Mouse (Mus musculus) intestine, postnatal 0 days (tissue): ENCODE results near the gene Dis3l2. TPM values are rescaled to one million over a fixed set of nuclear protein-coding genes. Genes with fewer than 3 reads are reported as not detected.

Source experiments
- ATAC-seq: fragments of 200-750 bp; cut with Nextera tagmentation; 2 replicates; pipeline ENCODE4 v1.8.0; 2017; ENCODE audit warnings: mild to moderate bottlenecking, moderate TSS enrichment, moderate library complexity
- H3K27ac ChIP-seq: fragments of 300-500 bp; sonication (generic); 2 replicates; pipeline ENCODE4 v1.5.1; 2014; ENCODE audit warnings: mild to moderate bottlenecking, low read depth, low read length, moderate library complexity
- H3K27me3 ChIP-seq: fragments of 300-500 bp; sonication (generic); replicated peaks from 2 replicates; pipeline ENCODE4 v1.6.1; 2014; ENCODE audit warnings: low read length, mixed read lengths; ENCODE audit not compliant: control insufficient read depth, insufficient read depth
- H3K36me3 ChIP-seq: fragments of 300-500 bp; sonication (generic); 2 replicates; pipeline ENCODE4 v1.6.1; 2014; ENCODE audit warnings: mild to moderate bottlenecking, moderate library complexity; ENCODE audit not compliant: control insufficient read depth, insufficient read depth
- H3K4me1 ChIP-seq: fragments of 300-500 bp; sonication (generic); replicated peaks from 2 replicates; pipeline ENCODE4 v1.6.1; 2014; ENCODE audit warnings: antibody characterized with exemption, low read length, mixed read lengths; ENCODE audit not compliant: control insufficient read depth, insufficient read depth
- H3K4me2 ChIP-seq: fragments of 300-500 bp; sonication (generic); replicated peaks from 2 replicates; pipeline ENCODE4 v1.6.1; 2014; ENCODE audit warnings: low read depth, mild to moderate bottlenecking, moderate library complexity
- H3K4me3 ChIP-seq: fragments of 300-500 bp; sonication (generic); 2 replicates; pipeline ENCODE4 v1.5.1; 2014; ENCODE audit warnings: low read depth, low read length
- H3K9ac ChIP-seq: fragments of 300-500 bp; sonication (generic); 2 replicates; pipeline ENCODE4 v1.6.1; 2014; ENCODE audit warnings: mild to moderate bottlenecking, low read depth, low read length
- H3K9me3 ChIP-seq: fragments of 300-500 bp; sonication (generic); 2 replicates; pipeline ENCODE4 v1.6.1; 2016; ENCODE audit warnings: mixed run types; ENCODE audit not compliant: control insufficient read depth
- CTCF ChIP-seq: sonication (generic); IDR thresholded peaks from 2 replicates; pipeline ENCODE4 v1.5.1; 2016; ENCODE audit warnings: low read depth, mild to moderate bottlenecking, control low read depth, antibody characterized with exemption, moderate library complexity
- WGBS: fragments of 180-500 bp; shearing (Covaris S2); extraction: QIAGEN DNeasy Blood & Tissue Kit; methylation state at CpG from one replicate; pipeline ENCODE4 v1.1.7; 2014; 5-methylcytosine and 5-hydroxymethylcytosine counted together
- polyA plus RNA-seq: library from polyadenylated mRNA; unstranded; fragments of >200 nt; fragmentation: Nextera tagmentation; extraction: Ambion mirVana; gene quantifications from 2 replicates; pipeline ENCODE4 v1.2.1, GENCODE M21; 2015

Dis3l2 gene
- polyA plus RNA-seq, 1 experiment from 2014 or later, result 11.7 TPM

GRCm38 (mm10) chr1:87020714-87021113 is 317.1 kb downstream of the Dis3l2 start:
- 0 out of 2 replicates have a peak, but pooled peaks have one; percentile 2 for TF ChIP-seq CTCF
- H3K9me3 ChIP-seq, result no peaks in the 10 kb centered on the region
- no peaks in the 10 kb centered on the region for H3K4me1 ChIP-seq
- H3K9ac ChIP-seq, result no peak overlapping the region
- no peak overlapping the region for H3K4me2 ChIP-seq
- peaks cover 8% of the 10 kb centered on the region; the same call in 1 of the 2 replicates for H3K36me3 ChIP-seq
- 87% methylated on average over 5 of the region's 5 CpGs for WGBS
- no peak overlapping the region for H3K4me3 ChIP-seq
- H3K27me3 ChIP-seq, result no peaks in the 10 kb centered on the region
- no peak overlapping the region for H3K27ac ChIP-seq
- no peak for ATAC-seq

GRCm38 (mm10) chr1:87021584-87021983 is 318.0 kb downstream of the Dis3l2 start:
- TF ChIP-seq CTCF, result no peak
- no peaks in the 10 kb centered on the region for H3K27me3 ChIP-seq
- H3K4me1 ChIP-seq, result no peaks in the 10 kb centered on the region
- no peaks in the 10 kb centered on the region for H3K9me3 ChIP-seq
- H3K4me3 ChIP-seq, result no peak overlapping the region
- ATAC-seq, result no peak
- H3K36me3 ChIP-seq, result peaks cover 8% of the 10 kb centered on the region; the same call in 1 of the 2 replicates
- no peak overlapping the region for H3K4me2 ChIP-seq
- WGBS, result 61% methylated on average over 3 of the region's 3 CpGs
- H3K9ac ChIP-seq, result no peak overlapping the region
- no peak overlapping the region for H3K27ac ChIP-seq

GRCm38 (mm10) chr1:87023291-87024170 is 319.9 kb downstream of the Dis3l2 start:
- Histone ChIP-seq H3K4me1 (no peaks in the 10 kb centered on the region), H3K27me3 (no peaks in the 10 kb centered on the region), H3K9ac (no peak overlapping the region), H3K4me3 (no peak overlapping the region), H3K9me3 (no peaks in the 10 kb centered on the region), H3K27ac (no peak overlapping the region), H3K4me2 (no peak overlapping the region), H3K36me3 (peaks cover 8% of the 10 kb centered on the region; the same call in 1 of the 2 replicates)
- no peak for ATAC-seq
- no peak for TF ChIP-seq CTCF
- 88% methylated on average over 6 of the region's 6 CpGs for WGBS

GRCm38 (mm10) chr1:87025021-87025420 is 321.4 kb downstream of the Dis3l2 start:
- WGBS, result 100% methylated on average over 1 of the region's 1 CpGs

GRCm38 (mm10) chr1:87028786-87029185 is 325.2 kb downstream of the Dis3l2 start:
- Histone ChIP-seq H3K36me3 (no peaks in the 10 kb centered on the region; the same call in 1 of the 2 replicates), H3K4me2 (no peak overlapping the region), H3K9ac (no peak overlapping the region), H3K4me3 (no peak overlapping the region), H3K9me3 (no peaks in the 10 kb centered on the region), H3K27ac (no peak overlapping the region), H3K27me3 (no peaks in the 10 kb centered on the region), H3K4me1 (no peaks in the 10 kb centered on the region)
- TF ChIP-seq CTCF, result no peak
- no peak for ATAC-seq
- WGBS, result 51% methylated on average over 2 of the region's 2 CpGs

More at GRCm38 (mm10) chr1:87025021-87025420, 321.4 kb downstream of the Dis3l2 start:
- TF ChIP-seq CTCF, result no peak
- H3K27ac ChIP-seq, result no peak overlapping the region
- no peak overlapping the region for H3K9ac ChIP-seq
- H3K4me2 ChIP-seq, result no peak overlapping the region
- ATAC-seq, result no peak
- H3K9me3 ChIP-seq, result no peaks in the 10 kb centered on the region
- H3K4me3 ChIP-seq, result no peak overlapping the region
- no peaks in the 10 kb centered on the region for H3K27me3 ChIP-seq
- no peaks in the 10 kb centered on the region for H3K4me1 ChIP-seq
- H3K36me3 ChIP-seq, result peaks cover 8% of the 10 kb centered on the region; the same call in 1 of the 2 replicates

- no peak for TF ChIP-seq CTCF
- Histone ChIP-seq H3K36me3 (no peaks in the 10 kb centered on the region), H3K9me3 (no peaks in the 10 kb centered on the region), H3K4me3 (no peak overlapping the region), H3K4me1 (0 out of 2 replicates have a peak, but pooled peaks cover 4% of the 10 kb centered on the region), H3K9ac (no peak overlapping the region), H3K4me2 (no peak overlapping the region), H3K27ac (no peak overlapping the region), H3K27me3 (no peaks in the 10 kb centered on the region)
- 85% methylated on average over 1 of the region's 1 CpGs for WGBS
- ATAC-seq, result no peak
Measured at GRCm38 (mm10) chr1:87030652-87031051, 327.0 kb downstream of the Dis3l2 start.
